Mouse (Mus musculus): ENCODE data around the gene Piezo1.

GRCm38 (mm10) chr8:122469965-122470364 lies 81.2 kb downstream of the Piezo1 start:
- TF ChIP-seq MAX (IDR thresholded peaks at IDR 0.05; ENCODE audit: low read length) (no peak), POLR2A (IDR thresholded peaks at IDR 0.05; ENCODE audit: low read depth, low read length) (no peak), HCFC1 (IDR thresholded peaks at IDR 0.05; ENCODE audit: low read depth, low read length) (no peak), NELFE (IDR thresholded peaks at IDR 0.05; ENCODE audit: low read depth, low read length) (no peak), CTCF (conservative IDR thresholded peaks at IDR 0.05 in 1 of 2, IDR thresholded peaks at IDR 0.05 in 1 of 2; ENCODE audit: low read depth in 2 of 2, low read length in 2 of 2) (no peak), RCOR1 (conservative IDR thresholded peaks at IDR 0.05; ENCODE audit: low read depth, low read length) (no peak)
